Mouse (Mus musculus): ENCODE results near the gene Fam172a. TPM values are rescaled to one million over a fixed set of nuclear protein-coding genes. Genes with fewer than 3 reads are reported as not detected.
"Not testable (repeated sequence)": the region's sequence is repeated elsewhere in the genome, so short reads cannot be mapped to it uniquely, and the experiment has no call there.

The Fam172a gene
- 10 to 100 TPM; 38.0 to 38.3 TPM for total RNA-seq (2021)
- long read RNA-seq, experiment 1, transcript Fam172a-201 (10 exons, 3,892 nt), result major isoform, 7 of 36 reads
- long read RNA-seq, experiment 1, partial matches to known transcripts, result 1 of 36 reads
- long read RNA-seq, experiment 1, other reads (novel, unspliced or antisense), result 23 of 36 reads
- long read RNA-seq, experiment 2, transcript Fam172a-202 (9 exons, 2,242 nt), result minor isoform, 5 of 53 reads
- long read RNA-seq, experiment 2, transcript Fam172a-201 (10 exons, 3,892 nt), result major isoform, 27 of 53 reads
- long read RNA-seq, experiment 2, partial matches to known transcripts, result 10 of 53 reads
- long read RNA-seq, experiment 2, other reads (novel, unspliced or antisense), result 9 of 53 reads

DNA sequence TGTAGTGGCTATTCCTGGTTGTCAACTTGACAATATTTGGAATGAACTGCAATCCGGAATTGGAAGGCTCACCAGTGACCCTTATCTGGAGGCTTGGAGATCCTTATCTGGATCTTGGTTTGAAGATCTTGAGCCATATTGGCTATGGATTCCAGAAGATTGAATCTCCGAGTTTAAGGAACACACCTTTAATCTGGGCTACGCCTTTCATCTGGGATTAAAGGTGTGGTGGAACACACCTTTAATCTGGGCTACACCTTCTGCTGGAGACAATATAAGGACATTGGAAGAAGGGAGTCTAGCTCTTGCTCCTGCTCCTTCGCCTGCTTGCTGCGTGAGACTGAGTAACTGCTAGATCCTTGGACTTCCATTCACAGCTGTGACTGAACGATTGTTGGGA, at the start of gene Fam172a:
Gene Fam172a, plus strand, starts transcription at position 301 of the 400 bp plus-strand sequence.
- not testable (repeated sequence) for H3K4me3 ChIP-seq; H3K27ac ChIP-seq; DNase-seq (ENCODE audit: low spot score in 2 of 2)

DNA sequence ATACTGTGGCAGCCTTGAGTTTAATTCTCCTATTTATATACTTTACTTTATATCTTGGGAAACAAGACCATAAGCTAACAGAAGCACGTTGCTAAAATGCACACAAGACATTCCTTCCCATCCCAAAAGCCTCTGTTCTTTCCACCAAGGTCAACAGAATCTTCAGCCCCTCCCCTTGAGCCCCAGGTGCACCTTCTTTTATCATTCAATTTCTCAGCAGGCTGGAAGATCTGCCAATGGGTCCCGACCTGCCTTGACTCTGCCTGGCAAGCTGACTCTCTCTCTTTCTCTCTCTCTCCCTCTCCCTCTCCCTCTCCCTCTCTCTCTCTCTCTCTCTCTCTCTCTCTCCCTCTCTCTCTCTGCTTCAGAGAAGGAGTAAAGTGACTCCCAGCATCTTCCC, 13.2 kb upstream of the Fam172a start:
- Histone ChIP-seq H3K4me3 (no peak overlapping the region), H3K27ac (no peak overlapping the region)
- TF ChIP-seq CTCF (conservative IDR thresholded peaks at IDR 0.05), result no peak
- no peak for DNase-seq (ENCODE audit: low spot score in 2 of 2)

DNA sequence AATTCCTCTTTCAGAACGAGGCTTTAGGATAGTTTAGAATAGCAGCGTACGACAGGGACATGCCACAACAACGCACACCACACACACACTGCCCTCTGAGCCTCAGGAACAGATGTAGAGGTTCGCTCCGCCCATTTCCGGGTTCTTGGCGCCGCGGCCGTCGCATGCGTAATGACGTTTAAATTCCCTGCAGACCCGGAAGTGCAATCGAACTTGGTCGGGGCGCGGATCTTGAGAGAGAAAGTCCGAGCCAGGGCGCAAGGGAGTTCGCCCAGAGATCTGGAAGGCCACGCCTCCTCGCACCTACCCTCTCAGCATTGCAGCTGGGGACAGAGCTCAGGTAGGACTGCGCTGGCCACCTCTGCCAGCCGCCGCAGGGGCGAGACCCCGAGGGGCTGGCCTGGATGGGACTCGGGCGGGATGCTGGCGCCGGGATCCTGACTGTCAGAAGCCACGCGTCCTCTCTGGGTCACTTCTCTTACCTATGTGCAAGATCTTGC, 6.7 kb downstream of the Fam172a start:
- DNase-seq (ENCODE audit: low spot score in 2 of 2), result peak; percentile 91 to 94
- Histone ChIP-seq H3K4me3 (peak overlapping the region; percentile 89), H3K27ac (peak overlapping the region; percentile 79)
- TF ChIP-seq CTCF (conservative IDR thresholded peaks at IDR 0.05), result no peak

DNA sequence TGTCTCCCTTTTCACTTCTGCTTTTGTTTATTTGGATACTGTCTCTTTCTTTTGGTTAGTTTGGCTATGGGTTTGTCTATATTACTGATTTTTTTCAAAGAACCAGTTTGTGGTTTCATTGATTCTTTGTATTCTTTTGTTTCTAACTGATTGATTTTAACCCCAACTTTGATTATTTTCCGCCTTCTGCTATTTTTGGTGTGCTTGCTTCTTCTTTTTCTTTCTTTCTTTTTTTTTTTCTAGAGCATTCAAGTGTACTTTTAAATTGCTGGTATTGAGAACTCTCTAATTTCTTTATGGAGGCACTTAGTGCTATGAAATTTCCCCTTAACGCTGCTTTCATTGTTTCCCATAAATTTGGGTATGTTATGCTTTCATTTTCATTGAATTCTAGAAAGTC, 15.7 kb downstream of the Fam172a start:
- H3K27ac ChIP-seq, result no peak overlapping the region
- TF ChIP-seq CTCF (conservative IDR thresholded peaks at IDR 0.05), result no peak
- H3K4me3 ChIP-seq, result no peak overlapping the region
- DNase-seq (ENCODE audit: low spot score in 2 of 2), result no peak

DNA sequence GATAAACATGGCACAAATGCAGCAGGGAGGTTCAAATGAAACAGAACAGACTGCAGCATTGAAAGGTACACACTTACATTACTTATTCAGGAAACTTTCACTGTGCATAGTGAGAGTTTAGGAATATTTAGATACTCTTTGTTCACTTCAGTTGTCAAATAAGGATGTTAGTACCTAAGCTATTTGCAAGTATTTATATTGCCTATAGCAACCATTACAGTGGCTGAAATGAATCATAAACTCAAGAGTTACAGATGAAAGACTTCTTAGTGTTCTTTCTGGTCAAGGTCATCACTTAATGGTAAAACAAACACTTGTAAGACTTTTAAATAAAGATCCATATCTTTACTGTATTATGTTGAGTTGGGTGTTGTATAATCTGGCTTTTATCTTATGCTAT, 41.0 kb downstream of the Fam172a start:
- Histone ChIP-seq H3K27ac (no peak overlapping the region), H3K4me3 (no peak overlapping the region)
- no peak for TF ChIP-seq CTCF (conservative IDR thresholded peaks at IDR 0.05)
- no peak for DNase-seq (ENCODE audit: low spot score in 2 of 2)

DNA sequence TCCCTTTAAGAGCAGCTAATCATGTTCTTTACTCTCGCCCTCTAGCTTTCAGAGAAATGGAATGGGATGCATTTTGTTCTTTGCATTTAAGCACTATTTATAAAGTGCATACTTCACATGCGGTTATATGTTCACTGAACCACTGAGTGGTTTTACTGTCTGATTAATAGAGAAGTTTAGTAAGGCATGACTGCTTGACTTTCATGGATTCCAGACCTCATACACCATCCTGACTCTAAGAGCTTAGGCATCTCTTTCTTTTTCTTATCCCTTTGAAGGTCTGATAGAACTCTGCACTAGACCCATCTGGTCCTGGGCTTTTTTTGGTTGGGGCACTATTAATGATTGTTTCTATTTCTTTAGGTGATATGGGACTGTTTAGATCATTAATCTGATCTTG, 75.8 kb downstream of the Fam172a start:
- no peak for TF ChIP-seq CTCF (conservative IDR thresholded peaks at IDR 0.05)
- Histone ChIP-seq H3K4me3 (no peak overlapping the region), H3K27ac (no peak overlapping the region)
- no peak for DNase-seq (ENCODE audit: low spot score in 2 of 2)

DNA sequence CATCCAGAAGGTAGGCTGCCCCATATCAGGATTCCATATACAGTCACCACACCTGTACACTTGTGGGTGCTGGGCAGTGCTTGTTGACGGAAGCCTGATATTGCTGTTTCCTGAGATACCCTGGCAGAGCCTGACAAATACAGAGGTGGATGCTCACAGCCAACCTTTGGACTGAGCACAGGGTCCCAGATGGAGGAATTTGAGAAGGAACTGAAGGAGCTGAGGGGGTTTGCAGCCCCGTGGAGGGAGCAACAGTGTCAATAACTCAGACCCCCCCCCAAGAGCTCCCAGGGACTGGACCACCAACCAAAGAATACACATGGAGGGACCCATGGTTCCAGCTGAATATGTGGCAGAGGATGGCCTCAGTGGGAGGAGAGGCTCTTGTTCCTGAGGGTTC, 105.5 kb downstream of the Fam172a start:
- H3K27ac ChIP-seq; H3K4me3 ChIP-seq; DNase-seq (ENCODE audit: low spot score in 2 of 2): not testable (repeated sequence)

DNA sequence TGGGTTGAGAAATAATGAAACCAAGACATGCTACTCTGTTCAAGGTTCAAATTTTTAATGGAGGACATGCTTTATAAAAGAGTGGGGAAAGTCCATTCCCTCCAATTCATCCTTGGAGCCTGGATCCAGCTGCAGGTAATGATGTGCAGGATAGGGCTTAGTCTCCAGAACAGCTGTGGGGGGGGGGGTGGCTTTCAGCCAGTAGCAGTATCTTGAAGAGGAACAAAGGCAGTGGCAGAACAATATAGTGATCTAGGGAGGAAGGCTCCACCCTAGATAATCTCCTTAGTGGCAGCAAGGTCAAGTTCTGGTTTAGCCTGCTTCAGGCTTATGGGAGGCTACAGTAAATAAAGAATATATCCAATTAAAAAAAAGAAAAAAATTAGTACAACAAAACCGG, 108.6 kb downstream of the Fam172a start:
- DNase-seq (ENCODE audit: low spot score in 2 of 2), result no peak
- H3K4me3 ChIP-seq, result no peak overlapping the region
- no peak overlapping the region for H3K27ac ChIP-seq
- no peak for TF ChIP-seq CTCF (conservative IDR thresholded peaks at IDR 0.05)

DNA sequence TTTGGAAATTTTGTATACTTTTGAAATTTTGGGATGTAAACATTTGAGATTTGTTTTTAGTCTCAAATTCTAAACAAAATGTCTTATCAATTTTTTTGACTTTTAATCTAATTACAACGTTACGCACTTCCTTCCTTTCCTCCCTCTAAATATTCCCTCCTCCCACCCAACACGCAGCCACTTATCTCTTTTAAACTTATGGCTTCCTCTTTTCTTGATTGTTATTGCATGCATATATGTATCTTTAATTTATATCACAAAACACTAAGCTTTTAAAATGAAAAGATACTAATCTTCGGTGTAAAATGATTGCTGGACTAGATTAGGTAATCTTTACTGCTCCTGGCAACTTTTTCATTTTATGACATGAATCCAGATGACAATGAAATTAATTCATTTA, 124.3 kb downstream of the Fam172a start:
- Histone ChIP-seq H3K4me3 (no peak overlapping the region), H3K27ac (no peak overlapping the region)
- no peak for DNase-seq (ENCODE audit: low spot score in 2 of 2)
- TF ChIP-seq CTCF (conservative IDR thresholded peaks at IDR 0.05), result no peak

DNA sequence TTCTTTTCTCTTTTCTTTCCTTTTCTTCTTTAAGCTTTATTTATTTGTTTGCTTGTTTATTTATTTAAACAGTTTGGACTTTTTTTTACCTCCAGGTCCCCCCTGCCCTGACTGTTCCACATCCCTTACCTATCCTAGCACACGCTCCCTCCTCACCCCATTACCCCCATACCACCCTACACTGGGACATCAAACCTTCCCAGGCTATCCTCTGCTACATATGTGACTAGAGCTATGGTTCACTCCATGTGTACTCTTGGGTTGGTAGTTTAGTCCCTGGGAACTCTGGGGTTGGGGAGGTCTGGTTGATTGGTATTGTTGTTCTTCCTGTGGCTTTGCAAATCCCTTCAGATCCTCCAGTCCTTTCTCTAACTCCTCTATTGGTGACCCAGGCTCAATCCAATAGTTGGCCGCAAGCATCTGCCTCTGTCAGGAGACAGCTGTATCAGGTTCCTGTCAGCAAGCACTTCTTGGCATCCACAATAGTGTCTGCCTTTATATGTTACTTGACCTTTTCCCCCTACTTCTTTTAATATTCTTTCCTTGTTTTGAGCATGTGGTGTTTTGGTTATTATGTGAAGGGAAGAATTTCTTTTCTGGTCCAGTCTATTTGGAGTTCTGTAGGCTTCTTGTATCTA, 141.3 kb downstream of the Fam172a start:
- H3K27ac ChIP-seq, result no peak overlapping the region
- no peak for TF ChIP-seq CTCF (conservative IDR thresholded peaks at IDR 0.05)
- H3K4me3 ChIP-seq, result no peak overlapping the region
- DNase-seq (ENCODE audit: low spot score in 2 of 2), result no peak

DNA sequence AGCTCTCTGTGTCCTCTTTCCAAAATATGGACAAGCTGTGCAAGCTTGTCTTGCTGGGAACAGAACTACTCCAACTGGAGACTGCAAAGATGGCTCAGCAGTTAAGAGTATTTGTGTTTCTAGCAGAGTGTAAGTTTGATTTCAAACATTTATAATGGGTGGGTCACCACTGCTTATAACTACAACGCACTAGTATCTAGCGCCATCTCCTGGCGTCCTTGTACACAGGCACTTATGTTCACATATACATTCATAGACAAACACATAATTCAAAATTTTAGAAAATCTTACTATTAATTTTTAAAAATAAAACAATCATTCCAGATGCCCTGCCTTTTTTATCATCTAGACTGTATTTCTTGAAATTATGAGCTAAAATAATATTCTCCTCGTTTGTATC, 147.0 kb downstream of the Fam172a start:
- no peak overlapping the region for H3K27ac ChIP-seq
- DNase-seq (ENCODE audit: low spot score in 2 of 2), result no peak
- no peak overlapping the region for H3K4me3 ChIP-seq
- TF ChIP-seq CTCF (conservative IDR thresholded peaks at IDR 0.05), result peak; percentile 51

DNA sequence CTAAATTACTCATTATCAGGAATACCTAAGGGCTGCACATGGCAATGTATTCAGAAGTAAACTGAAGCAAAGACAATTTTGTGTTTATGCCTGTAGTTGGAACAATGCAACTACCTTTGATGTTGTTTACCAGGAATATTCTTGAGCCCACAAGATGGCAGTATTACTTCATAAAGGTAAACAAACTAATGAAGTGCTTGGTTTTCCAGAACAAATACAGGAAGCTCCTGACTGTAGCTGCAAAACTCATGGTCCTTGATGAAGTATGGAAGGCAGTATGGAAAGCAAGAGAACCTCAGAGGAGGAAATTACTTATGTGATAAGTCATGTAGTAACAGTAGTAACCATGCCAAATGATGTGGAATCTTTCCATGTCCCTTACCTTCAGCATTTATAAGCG, 163.0 kb downstream of the Fam172a start:
- H3K27ac ChIP-seq, result no peak overlapping the region
- TF ChIP-seq CTCF (conservative IDR thresholded peaks at IDR 0.05), result peak; percentile 77
- H3K4me3 ChIP-seq, result no peak overlapping the region
- peak in 1 of 2 experiments; percentile 16 for DNase-seq (ENCODE audit: low spot score in 2 of 2)

DNA sequence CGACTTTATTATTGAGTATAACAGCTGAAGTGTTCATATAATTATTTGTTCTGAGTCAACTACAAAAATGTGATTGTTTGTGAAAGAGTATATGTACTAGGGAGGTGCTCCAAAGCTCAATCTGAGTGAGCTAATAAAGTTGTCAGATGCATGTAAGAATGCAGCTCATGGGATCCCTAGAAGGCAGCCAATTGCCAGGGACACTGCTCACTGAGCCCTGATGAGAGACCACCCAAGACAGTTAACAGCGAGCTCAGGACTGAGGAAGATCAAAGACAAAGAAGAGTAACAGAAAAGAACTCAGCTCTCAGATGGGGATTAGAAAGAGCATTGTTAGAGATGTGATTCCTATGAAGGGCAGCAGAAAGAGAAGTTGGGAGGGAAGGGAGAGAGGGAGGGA, 166.5 kb downstream of the Fam172a start:
- Histone ChIP-seq H3K27ac (no peak overlapping the region), H3K4me3 (no peak overlapping the region)
- DNase-seq (ENCODE audit: low spot score in 2 of 2), result no peak
- TF ChIP-seq CTCF (conservative IDR thresholded peaks at IDR 0.05), result no peak

DNA sequence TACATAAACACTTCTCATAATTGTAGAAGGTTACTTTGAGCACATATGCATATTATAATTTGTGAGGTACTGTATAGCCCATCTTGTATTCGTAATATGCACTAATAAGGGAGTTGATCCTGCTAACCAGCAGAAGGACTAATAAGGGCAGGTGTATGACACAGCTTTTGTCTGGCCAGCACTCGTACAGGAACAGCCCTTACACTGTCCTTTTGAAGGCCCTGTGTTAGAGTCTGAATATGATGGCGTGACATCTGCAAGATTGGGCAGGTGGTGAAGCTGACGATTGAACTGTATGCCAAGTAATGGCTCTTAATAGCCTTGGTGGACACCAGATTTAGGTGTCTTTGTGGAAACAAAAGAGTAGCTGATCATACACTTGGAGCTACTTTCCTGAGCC, 176.3 kb downstream of the Fam172a start:
- no peak for TF ChIP-seq CTCF (conservative IDR thresholded peaks at IDR 0.05)
- Histone ChIP-seq H3K27ac (peak overlapping the region; percentile 19; the same call in 1 of the 2 replicates), H3K4me3 (no peak overlapping the region)
- DNase-seq (ENCODE audit: low spot score in 2 of 2), result no peak
